Mouse (Mus musculus) urinary bladder, postnatal 36 days (tissue): Measurements from ENCODE around the gene Lamc3.

ENCODE experiments used
- DNase-seq, 2 experiments: peaks; one replicate each; pipeline ENCODE4 v3.0.0; 2022; ENCODE audit warnings: low spot score in 2 of 2, mixed read lengths in 1 of 2

Gene Lamc3

DNA sequence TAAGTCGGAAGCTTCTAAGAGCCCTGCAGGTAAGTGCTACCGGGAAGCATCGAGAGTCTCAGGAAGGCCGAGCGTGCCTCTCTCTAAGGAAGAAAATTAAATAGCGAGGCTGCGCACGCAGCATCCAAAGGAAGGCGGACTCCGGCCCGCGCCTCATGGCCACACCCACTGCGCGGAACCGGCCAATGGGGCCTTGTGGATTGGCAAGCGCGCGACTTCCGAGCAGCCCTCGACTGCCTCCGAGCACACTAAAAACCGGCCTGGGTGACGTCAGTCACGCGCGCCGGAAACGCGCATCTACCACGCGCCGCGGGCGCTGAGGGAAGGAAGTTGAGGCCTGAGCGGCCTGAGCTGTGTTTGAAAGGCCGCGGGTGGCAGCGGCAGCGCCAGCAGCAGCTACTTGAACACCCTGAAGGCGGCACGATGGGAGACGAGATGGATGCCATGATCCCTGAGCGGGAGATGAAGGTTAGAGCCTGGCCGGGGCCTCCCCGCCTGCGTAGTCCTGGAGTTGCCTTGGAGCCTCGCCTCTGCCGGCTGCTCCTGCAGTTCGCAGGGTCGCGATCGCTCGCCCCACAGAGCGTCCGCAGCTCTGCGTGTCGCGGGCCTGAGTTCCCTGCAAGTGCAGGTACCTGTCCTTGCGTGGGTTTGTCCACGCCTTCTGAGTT lies 87.2 kb downstream of the Lamc3 start, which contains the start of gene Nup214:
Gene Nup214, plus strand, starts transcription at position 296 of the 668 bp plus-strand sequence.
- DNase-seq, result peak; percentile 99

DNA sequence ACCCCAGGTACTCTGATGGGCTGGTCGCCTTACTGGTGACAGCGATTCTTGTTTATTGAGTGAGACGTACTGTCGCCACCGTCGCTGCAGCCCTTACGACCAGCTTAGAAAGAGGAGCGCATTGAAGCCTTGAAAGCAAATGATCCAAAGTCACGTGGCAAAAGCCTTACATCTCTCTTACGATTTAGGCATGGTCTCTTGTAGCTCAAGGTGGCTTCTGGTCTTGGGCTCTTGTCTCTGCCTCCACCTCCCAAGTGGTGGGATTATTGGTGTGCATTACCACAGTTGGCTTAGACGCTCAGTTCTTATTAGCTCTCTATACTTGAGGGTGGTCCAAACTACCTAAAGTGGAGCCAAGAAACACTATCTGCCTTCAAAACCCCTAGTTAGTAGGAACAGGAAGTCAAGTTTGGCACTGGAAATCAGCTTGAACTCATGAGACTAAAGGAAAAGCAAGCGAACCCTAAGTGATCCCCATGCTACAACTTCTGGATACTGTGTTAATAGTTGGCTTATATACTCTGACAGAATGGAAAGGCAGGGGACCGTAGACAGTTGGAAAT lies 87.8 kb downstream of the Lamc3 start:
- no peak for DNase-seq

DNA sequence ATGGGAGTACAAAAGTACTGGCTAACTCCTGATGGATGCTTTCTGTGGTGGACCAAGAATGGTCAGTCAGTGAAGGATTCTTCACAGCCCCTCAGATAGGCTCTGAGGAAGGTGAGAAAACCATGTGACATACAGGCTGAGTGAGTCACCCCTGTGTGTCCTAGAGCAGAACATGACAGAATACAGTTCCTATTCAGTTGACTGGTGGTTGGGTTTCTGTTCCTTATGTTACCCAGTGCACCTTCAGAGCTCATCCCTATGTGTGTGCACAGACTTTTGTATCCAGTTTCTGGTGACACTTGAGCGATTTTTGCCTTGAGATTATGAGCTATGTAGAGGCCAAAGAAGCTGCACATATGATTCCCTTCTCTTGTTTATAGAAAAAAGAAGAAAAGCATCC lies 100.7 kb downstream of the Lamc3 start:
- no peak for DNase-seq

DNA sequence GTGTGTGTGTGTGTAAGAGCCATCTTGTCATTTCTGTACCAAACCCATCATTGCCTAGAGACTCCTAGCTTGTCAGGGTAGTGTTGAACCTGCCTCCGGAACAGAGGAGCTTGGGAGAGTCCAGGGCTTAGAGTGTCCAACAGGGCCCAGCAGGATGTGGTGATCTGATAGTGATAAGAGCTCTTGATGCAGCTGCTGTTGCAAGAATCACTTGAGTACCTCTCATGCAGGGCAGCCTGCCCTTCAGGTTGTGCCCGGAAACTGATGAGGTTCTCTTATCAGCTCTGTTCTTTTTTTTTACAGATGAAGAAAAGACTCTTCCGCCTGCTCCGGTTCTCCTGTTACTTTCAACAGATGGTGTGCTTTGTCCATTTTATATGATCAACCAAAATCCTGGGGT lies 103.9 kb downstream of the Lamc3 start:
- DNase-seq, result no peak

DNA sequence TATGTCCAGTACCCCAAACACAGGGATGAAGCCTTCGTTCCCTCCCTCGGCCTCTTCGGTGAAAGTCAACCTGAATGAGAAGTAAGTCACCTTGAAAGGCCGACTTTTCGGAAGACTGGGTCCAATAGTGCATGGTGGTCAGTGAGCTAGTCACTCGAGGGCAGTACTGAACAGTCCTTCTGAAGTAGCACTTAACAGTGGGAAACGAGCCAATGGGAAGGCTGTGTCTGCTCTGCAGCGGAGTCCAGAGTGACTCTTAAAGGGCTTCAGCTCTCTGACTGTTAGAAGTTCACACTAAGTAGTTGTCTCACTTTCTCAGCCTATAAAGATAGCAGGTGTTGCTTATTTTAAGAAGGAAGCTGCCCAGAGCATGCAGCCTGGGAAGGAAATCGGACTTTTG lies 107.8 kb downstream of the Lamc3 start:
- no peak for DNase-seq

DNA sequence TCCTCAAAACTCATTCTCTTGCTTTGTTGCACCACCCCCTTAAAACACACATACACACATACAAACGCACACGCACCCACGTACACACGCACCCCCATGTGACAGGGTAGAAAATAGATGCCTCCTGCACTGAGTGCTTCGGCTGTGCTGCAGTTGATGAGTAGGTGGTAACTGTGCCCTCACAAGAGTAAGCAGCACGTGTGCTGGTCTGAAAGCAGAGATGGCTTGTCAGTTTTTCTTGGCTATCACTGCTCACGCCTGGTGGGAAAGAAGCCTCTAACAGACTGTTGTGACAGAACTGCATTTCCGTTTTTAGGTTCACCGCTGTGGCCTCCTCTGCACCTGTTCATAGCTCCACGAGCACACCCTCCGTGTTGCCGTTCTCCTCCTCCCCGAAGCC lies 109.0 kb downstream of the Lamc3 start:
- no peak for DNase-seq
